Mouse (Mus musculus): ENCODE measurements at regions not wholly inside any gene's neighbourhood (a gene's known extent, or its start where the extent isn't known, plus 50 kb on each side); places are given as distances from the start of the nearest gene placed in this dataset.
A peak's percentile ranks its signal among the peaks of the same experiment; 100 is the strongest.

DNA sequence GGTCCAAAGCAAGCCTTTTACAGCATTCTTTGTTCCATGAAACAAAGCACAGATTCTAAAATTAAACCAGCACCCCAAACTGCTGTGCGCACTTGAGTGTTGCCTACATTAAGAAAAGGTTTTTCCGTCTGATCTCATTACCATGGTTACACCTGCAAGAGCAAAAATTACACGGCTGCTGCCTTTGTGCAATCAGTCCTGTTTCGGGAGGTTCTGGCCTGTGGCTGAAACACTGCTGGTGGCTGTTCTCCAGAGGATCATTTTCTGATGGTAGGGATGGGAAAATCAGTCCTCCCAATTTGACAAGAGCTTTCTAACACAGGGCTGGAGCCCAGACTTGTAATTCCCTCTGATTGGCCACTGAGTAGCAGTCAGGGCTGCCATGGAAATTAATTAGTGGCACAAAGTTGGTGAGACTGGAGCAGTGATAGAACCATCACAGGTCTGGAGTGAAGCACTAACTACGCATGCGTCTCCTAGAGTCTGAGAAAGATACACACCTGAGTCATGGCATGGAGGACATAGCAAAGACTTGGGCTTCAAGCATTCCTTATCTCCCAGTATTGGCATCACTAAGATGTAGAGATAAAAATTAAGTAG, 114.8 kb upstream of the Fam49a start:
- no peak for DNase-seq (ENCODE audit: low spot score in 2 of 2)

DNA sequence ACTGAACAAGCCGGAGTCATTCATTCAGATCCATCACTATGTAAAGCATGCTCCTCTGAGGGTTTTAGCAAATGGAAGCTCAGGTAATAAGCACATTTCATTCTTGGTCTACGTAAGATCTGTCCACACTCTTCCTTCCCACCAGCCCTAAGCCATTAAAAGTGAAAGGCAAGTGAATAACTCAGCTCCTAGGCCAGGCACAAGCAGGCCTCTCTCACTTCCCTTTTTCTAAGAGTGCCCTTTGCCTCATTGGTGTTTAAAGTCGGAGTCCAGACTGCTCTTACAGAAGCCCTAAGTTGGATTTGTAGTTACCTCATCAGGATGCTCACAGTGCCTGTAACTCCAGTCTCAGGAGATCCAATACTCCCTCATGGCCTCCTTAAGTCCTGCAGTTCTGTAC, 114.1 kb upstream of the Fam49a start:
- DNase-seq (ENCODE audit: low spot score in 2 of 2), result no peak

DNA sequence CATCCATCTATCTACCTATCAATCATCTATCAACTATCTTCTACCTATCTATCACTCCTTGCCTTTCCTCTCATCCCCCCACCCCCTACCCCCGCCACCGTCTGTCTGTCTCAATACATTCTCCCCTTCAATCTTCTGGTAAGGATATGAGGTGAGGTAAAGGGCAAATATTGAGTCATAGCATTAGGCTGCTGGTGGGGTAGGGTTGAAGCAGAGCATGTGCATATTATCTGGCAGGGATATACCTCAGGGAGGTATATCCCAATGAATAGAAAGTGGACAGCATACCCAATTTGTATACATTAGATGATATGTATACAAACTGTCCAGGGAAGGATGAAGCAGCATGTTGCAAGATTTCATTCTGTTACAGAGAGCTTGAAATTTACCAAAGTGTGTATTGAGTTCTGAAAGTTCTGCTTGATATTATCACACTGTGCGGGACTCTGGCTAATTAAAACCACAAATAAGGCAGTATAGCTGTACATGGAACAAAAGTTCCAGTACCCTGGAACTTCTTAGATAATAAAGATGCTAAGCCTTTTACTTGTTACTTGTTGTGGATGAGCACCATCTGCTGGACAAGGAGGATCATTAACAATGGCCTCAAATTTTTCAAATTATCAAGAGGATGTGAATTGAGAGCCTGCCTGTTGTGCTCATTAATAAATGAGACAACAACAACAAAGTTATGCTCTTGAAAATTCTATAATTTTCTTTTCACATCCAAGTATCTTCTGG, 113.1 kb upstream of the Fam49a start:
- no peak for DNase-seq (ENCODE audit: low spot score in 2 of 2)

DNA sequence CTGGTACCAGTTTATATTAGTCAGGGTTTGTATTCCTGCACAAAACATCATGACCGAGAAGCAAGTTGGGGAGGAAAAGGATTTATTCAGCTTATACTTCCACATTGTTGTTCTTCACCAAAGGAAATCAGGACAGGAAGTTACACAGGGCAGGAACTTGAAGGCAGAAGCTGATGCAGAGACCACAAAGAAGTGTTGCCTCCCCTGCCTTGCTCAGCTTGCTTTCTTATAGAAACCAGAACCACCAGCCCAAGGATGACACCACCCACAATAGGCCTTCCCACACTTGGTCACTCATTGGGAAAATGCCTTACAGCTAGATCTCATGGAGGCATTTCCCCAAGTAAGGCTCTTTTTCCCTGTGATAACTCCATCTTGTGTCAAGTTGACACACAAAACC, 97.5 kb upstream of the Fam49a start:
- DNase-seq (ENCODE audit: low spot score in 2 of 2), result no peak

DNA sequence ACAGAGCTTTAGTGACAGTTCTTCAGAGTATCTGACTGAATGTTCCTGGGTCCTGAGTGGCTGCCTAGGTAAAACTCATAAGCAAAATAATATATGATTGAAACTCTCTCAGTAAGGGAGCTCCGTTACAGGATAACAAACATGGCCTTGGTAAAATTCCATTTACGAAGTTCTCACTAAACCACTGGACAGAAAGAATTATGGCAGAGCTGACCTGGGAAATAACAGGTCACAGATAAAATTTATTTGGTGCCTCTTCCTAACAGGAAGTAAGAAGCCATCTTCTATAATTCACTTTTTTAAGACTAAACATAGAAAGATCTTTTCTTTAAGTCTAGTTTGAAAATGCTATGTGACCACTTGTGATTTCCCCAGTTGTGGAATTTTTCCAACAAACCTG, 91.4 kb upstream of the Fam49a start:
- DNase-seq (ENCODE audit: low spot score in 2 of 2), result no peak

DNA sequence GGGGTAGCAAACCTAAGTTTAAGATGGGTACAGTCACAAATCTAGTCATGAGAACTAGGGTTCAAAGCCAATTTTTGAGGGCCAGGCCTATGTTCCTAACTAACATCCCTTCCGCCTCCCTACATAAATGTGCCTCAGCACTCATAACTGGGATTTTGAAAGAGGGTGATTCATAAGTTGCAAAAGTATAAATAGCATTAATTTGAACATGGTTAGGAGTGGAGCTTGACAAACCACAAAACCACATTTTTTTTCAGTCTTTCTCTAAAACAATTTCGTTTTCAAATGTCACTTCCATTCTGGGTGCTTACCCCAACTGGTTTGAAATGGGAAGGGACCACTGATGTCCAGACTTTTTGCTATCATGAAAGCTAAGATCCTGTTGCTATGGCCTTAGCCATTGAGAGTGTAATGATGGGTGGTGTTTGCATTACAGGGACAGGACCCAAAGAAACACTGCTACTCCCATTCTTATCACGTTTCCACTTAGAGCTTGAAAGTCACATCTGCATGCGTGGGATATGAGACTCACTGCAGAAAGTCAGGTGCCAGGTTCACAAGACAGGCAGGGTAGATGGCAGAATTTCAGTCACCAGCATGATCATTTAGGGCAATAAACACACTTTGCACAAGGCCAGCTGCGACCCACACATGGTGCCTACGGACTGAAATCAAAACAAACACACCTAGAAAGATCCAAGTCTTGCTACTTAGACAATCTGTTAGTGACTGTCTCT, 89.7 kb upstream of the Fam49a start:
- DNase-seq (ENCODE audit: low spot score in 2 of 2), result no peak

DNA sequence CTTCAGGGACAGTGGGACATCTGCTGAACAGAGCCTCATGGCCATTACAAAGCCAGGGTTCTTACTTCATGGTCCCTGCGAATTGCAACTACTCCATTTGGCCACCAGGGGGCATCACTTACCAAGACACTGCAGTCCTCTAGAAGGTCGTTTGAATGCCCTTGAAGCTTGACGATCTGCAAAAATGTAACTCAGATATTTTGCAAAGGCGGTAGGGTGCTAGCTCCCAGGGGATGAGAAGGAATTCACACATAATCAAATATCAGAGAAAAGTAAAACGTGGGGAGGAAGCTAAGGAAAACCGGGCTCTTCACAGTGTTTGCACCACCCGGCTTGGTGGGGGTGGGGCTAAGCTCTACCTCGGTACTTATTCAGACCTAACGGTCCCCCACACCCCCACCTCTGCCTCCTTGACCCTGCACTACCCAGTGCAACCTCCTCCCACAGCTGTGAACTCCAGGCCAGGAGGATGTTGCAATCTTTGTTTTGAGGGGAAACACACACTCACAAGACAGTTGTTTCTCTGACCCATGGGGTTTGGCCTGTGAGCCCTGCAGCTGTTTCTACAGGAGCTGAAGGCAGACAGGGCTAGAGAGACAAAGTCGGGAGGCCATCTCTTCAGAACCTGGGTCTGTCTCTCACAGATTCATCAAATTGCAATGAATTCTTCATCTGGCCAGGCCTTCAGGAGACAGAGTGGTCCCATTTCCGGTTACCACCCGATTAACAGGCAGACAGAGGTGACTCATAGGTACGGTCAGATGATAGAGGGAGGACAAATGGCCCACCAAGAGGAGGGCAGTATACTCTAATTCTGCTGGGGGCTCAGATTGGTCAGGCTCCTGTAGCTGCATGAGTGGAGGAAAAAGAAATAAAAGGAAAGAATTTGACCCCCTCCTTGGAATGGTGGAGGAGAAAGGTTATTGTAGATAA, 85.3 kb upstream of the Fam49a start:
- peak; percentile 72 to 82 for DNase-seq (ENCODE audit: low spot score in 2 of 2)

DNA sequence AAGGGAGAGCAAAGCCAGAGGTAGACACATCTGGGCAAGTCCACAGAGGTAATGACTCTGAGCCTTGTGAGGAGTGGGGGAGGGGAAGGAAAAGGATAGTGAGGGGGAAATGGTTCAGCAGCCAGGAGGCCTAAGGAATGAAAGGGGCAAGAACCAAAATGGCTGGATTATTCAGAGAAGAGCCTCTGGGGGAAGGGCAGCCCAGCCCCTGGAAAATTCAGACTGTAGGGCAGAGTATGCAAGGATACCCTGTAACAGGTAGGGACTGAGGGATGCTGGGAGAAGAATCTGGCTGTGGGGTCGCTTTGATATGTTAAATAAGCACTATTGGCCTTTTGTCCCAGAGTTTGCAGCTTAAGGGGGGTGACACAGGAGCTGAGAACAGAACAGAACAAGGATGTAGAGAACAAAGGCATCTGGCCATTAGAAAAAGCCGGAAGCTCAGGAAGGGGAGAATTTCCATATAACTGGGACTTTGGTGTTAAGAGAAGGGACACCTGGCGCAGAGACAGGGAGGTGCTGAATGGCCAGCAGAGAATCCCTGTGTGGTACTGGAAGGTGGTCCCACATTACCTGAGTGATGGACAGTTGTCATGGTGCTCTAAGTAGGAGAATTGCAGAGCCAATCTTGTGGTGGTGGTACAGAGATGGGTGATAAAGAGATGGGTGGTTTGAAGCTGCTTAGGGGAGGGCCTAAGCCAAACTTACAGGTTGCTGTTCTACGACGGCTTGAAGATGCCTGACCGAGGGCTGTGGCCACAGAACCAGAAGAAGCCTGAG, 84.5 kb upstream of the Fam49a start:
- no peak for DNase-seq (ENCODE audit: low spot score in 2 of 2)

DNA sequence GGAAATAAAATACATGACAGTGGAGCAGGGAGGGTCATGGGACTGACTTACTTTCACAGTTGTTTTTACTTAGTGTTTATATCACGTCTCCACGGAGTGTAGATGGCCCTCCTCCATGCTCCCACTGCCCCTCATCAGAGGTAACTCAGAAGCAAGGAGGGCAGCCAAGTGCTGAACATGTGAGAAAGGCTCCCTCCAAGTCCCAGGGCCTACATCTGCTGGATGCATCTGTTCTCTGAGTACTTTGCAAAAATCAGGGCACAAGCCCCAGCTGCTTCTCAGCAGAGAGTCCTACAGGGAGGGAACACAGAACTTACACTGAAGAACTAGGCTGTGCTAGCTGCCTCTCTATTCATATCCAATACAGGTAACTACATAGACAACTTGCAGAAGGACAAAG, 83.5 kb upstream of the Fam49a start:
- no peak for DNase-seq (ENCODE audit: low spot score in 2 of 2)

DNA sequence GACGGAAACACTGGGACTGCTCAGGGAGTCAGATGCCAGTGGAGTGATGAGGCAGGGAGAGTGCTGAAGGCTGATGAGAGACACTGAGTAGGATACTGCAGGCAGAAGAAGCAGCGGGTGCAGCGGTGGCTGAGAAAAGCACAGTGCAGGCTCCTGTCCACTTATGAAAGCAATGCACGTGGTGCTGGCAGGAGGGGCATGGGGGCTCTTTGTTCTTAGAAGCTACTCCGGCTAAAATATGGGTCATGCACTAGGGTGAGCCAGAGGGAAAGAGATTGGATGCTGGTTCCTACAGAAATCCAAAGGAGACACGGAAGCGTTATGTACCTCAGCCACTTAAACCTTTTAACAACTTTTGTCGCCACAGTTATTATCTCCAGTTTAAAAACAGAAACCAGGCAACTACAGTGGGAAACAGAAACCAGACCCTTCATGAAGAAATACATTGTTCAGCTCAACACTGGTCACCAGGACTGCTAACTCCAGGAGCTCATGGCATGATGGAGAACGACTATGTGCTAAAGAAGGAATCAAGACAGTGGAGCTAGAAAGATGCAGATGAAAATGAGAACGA, 82.6 kb upstream of the Fam49a start:
- DNase-seq (ENCODE audit: low spot score in 2 of 2), result peak in 1 of 2 experiments; percentile 35

DNA sequence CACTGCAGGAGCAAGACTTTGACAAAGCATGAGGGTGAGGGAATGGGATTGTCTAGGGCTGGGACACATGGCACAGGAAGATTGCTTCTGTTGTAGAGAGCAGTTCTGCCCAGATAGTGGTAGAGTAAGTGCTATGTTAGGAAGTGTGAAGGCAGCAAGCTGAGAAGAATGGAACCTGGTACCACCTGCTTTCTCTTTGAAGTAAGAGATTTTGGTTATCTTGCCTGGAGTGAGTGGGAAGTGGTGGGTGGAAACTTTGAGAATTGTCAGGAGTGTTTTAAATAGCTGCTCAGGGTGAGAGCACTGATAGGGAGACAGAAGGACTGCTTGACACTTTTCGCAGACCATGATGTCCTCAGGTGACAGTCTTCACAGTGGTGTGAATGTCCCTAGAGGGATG, 81.0 kb upstream of the Fam49a start:
- no peak for DNase-seq (ENCODE audit: low spot score in 2 of 2)

DNA sequence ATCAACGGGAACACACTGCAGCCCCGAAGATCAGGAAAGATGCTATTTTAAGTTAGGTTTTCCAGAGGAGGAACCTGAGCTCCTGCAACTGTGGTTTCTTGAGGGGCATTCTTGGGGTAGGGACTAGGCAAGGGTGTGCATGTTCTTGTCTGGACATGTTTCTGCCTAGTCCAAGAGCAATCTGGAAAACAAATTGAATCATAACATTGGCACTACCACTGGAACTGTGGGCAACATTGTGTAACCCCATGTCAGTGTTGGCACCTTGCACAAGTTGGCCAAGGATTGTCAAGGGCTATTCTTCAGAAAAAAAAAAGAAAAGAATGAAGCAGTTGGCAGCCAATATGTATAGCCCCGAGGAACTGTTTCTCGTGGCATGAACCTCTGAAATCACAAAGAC, 80.3 kb upstream of the Fam49a start:
- no peak for DNase-seq (ENCODE audit: low spot score in 2 of 2)

DNA sequence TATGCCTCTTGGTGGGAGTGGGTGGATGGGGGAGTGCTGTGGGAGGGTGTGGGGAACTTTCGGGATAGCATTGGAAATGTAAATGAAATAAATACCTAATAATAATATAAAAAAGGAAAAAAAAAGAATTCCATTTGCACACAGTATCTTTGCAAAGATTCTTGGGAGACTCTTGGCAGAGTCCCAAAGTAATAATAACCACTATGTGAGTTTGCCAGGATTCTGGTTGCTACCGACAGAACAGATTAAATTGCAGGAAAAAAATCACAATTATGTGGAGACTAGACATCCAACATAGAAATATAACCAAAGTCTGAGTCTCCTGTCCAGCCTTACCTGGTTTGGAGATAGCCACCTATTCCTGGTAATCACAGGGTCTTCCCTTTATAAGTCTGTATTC, 75.6 kb upstream of the Fam49a start:
- DNase-seq (ENCODE audit: low spot score in 2 of 2), result no peak

DNA sequence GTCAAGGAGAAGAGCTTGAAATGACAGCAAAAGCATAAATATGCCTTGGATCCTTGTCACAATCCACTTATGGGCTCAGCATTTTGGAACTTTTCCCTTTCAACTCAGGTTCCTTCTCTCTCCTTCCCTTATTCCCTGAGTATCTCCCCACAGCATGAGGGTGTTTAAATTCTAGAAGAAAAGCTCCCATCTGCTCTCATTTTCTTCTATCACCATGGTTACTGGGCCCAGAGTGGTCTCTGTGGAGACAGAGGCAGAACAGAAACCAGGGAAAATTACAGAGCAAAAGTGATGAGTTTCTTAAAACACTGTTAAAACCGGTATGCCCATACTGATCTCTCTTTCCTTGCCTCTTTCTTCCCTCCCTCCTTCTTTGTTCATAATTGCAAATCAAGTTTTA, 66.9 kb upstream of the Fam49a start:
- DNase-seq (ENCODE audit: low spot score in 2 of 2), result no peak

DNA sequence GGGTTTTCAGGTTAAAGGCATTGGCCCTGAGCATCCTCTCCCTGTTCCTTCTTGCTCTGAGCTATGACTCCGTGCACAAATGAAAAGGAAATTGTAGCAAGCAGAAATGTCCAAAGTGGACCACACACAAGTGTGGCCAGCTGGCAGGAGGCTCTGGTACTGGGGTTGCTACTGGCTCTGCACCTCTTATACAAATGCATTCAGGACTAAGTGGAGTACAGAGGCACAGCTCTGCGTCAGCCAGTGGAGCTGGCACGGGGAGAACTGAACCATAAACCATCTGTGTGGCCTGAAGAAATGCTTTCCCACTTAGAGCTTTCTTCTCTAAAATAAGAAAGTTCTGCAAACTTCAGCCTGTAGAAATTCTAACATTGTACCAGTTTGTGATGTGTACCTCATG, 65.3 kb upstream of the Fam49a start:
- DNase-seq (ENCODE audit: low spot score in 2 of 2), result no peak

DNA sequence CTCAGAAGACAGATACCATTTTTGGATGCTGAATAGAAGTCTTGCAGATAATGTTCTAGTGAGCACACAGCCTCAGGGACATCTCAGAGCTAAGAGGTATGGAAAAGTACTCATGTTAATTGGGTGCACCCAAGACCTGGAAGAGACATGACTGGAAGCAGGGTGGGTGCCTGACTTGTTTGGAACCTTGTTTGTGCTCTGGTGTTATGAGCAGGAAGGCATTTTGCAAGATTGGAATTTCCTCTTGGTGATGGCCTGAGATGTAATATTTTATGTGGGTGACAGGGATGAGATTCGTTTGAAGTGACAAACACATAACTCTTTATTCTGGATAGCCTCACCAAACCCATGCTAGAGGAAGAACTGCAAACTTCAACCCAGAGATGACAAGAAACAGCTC, 53.7 kb upstream of the Fam49a start:
- DNase-seq (ENCODE audit: low spot score in 2 of 2), result no peak
